Mouse (Mus musculus) 416B (cell line): ENCODE data around the gene Zp1.

Source experiments
- DNase-seq: peaks from one replicate; pipeline ENCODE4 v3.0.0; 2011; ENCODE audit warnings: low read depth

Zp1 gene

DNA sequence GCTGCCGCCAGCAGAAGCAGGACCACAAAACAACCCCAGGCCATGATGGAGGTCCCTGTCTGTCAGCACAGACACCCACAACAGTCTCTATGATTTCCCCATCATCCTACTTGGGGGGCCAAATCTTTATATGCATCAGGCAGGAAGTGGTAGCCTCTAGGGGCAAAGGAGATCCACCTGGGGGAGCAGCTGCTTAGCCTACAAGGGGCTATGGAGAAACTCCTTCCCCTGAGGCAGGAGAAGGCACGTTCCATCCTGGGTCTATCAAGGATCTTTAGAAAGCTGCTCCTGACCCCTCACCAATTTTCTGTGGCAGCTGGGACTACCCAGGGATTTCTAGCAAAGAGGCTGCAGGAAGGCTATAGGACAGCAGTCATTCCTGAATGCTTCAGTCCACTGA, at the start of gene Zp1:
Zp1 (minus strand) TSS at position 101 of the 400 bp plus-strand sequence.
- no peak for DNase-seq

DNA sequence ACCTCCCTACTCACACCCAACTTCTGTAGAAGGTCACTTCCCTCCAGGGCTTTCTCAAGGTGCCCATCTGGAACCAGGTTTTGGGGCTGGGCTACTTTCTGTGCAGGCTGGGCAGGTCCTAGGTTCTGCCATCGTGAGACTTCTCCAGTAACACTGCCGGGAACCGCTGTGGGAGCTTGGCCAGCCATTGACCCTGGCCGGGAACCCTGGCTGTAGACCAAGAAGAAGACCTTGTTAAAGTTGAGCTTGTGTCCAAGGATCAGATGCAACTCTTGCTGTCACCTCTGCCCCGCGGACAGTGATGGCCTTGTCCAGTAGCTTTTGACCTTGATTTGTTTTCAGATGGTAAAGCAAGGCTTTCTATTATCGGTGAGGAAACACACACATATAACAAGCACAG, 48.1 kb upstream of the Zp1 start:
- DNase-seq, result no peak

DNA sequence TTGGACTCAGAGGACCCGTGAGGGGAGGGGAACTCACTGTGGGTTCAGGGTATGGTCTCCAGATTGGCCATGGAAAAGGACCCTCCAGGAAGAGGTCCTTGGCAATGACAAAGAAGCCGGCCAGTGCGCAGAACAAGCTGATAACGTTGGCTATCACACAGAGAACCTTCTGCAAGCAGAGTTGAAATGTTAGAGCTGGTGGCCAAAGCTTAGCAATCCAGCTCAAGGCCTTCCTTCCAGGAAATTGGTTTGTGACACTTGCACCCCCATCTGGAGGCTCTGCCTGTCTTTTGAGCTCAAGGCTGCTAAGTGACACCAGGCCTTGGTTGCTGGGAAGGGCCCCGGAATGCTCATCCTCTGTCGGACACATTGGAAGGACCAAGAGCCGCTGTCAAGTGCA, 45.3 kb upstream of the Zp1 start:
- DNase-seq, result no peak

DNA sequence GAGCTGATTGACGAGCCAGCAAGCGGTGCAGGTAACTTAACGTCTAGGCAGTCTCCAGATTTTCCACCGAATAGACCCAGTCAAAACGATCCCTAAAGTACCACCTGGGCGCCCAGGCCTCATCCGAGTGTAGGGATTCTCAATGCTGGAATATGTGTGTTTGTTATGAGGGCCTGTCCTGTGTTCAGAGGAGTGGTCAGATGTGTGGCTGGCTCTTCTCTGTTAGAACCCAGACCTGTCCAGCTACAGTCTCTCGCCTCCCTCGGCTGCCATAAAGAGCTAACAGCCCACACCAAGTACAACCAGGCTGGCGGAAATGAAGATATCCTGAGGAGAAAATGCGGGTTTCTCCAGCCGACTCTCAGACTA, 39.5 kb upstream of the Zp1 start:
- no peak for DNase-seq

DNA sequence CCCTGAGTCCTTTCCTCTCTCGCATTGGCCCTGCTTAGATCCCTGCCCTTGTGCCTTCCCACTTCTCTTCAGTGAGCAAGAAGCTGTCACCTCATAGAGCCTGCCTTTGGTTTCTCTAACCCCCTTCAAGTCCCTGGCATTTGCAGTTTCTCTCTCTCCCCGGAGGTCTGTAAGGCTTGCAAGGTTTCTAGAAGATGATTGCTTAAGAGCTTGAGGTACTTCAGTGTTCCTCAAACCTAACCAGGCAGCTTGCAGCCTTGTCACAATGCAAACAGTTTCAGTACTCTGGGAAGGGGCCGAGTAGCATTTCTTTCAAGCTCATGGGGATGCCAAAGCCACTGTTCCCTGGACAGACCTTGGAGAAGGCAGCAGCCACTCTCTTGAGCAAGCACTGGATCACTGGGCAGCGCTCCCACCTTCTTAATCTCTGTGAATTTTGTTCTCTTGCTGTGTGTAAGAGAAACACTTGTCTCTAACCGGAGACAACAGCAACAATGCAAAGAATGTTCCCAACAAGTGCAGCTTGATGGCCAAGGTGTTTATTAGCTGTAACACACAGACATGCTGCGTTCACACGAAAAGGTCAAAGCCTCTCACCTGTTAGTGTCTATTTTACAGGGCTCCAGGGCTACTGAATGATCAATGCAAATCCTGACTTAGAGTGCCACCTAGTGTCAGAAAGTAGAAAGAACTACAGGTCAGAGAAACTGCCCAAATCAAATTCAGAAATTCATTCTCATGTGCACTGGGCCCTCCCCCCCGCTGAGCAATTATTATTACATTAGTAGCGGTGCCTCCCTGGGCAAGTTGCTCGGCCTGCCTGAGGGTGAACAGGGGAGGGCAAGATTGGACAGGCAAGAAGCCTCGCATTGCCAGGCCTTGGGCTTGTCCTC, 38.9 kb upstream of the Zp1 start:
- peak; percentile 77 for DNase-seq

DNA sequence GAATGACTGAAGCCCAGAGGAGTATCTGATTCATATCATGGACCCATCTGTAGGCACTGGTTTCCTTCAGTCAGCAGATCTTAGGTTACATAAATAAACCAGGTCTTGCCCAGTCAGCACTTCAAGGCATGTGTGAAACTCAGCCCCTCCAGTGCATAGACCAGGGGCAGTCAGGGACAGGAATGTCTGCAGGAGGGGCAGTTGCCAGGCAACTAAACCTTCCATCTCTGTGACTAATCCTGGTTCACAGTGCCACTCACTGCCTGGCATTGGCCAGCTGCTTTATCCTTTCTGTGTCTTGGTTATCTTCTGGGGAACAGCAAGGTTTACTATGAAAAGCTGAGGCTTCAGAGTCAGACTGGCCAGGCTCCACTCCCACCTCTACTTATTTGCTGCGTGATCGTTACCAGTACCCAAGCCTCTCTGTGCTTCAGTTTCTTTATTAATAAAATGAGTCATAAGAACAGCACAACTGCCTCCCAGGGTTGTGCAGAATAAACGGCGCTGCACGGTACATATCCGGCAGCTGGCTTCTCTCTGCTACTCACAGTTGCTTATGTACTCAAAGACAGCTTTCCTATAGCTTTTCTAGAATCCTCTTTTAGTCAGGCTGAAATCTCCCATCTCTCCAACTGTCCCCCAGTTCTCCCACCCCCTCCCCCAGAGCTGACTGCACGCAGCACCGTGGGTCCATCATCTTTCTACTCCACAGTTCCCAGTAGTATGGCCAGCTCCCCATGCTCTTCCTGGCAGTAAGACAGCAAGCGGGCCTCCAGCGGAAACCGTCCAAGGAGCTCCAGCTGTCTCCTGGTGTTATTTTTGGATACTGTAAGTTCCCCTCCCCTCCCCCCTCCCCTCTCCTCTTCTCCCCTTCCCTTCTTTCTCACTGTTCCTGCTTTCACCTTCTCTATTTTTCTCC, 31.8 kb upstream of the Zp1 start:
- no peak for DNase-seq

DNA sequence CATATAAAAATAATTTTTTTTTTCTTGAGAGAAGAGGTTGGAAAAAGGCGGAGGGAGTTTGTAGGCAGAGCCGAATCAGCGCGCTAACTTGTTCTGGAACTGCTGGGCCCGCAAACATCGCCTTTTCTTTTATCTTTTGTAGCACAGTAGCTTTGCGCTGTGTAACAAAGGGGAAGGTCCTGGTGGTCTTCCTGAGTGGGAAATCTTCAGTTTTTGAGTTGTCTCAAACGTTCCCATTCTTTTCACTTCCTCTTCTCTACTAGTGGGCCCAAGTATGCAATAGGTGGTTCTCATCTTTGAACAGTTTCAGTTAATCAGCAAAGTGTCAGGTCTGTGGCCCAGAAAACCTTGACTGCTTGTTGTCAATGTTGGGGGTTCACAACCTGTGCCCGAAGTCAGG, 29.1 kb upstream of the Zp1 start:
- DNase-seq, result no peak

DNA sequence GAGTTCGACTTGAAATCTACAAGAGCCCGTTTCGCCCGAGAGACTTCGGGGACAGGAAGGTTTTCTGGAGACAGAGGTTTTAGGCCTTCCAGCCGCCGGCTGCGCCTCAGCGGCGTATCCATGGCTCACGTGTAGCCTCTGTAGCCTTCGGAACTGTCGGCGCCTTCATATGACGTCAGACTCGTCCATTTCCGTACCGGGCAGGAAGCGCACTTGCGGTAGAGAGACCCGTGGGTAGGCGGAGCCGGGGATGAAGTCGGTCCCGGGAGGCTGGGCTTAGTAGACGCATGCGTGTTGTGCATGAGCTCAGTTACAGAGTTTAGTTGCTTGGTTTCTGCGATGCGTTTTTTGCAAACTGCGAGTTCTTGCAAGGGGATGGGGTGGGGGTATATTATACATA, 28.7 kb upstream of the Zp1 start, which contains the start of gene Ccdc86:
Ccdc86 (minus strand) TSS at position 155 of the 400 bp plus-strand sequence.
- DNase-seq, result peak; percentile 99

DNA sequence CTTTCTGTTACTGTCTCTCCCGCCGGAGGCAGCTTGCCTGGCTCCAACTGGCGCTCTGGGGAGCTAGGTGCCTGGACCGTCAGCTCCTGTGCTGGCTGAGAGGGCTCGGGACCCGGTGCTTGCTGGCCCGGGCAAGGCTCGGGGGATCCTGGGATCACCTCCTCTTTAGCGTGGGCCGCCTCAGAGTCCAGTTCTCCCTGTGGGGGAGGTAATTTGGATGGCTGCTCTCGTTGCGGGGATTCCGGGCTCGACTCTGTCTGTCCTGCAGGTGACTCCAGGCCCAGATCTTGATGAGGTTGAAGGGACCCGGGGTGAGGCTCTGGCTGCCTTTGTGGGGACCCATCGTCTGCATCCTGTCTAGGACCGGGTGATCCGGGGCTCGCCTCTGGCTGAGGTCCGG, 28.0 kb upstream of the Zp1 start:
- peak; percentile 8 for DNase-seq

DNA sequence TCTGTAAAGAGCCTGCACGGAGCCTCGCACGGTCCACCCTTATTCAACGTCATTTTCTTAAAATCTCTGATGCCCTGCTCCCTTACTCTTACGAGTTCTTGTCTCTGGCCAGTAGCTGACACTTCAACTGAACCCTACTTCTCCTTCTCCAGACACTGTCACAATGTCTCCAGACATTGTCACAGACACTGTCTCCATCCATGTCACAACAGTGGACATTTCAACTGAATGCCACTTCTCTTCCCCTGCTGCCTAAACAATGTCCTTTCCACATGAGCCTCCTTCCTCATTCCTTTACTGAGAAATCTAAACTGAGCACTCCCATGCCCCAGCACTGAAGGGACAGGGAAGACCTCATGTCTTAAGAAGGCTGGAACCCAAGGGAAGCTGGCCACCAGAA, 26.8 kb upstream of the Zp1 start:
- peak; percentile 24 for DNase-seq

DNA sequence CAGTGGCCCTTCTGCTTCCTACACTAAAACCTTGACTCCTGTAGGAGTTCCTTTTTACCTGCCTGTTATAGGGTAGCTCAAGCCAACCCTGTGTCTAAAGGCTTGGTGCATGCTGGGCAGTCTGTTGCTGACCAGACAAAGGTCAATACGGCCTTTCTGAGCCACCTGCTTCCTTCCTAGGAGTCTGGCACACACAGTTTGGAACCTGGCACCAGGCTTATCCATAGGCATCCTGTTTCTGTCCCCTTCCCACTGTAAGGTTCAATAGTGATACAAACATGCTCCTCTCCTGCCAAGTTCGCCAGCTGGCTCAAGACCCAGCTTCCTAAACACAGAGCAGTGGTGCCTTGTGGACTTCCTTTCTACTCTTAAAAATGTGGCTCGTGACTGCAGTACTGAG, 26.1 kb upstream of the Zp1 start:
- DNase-seq, result no peak

DNA sequence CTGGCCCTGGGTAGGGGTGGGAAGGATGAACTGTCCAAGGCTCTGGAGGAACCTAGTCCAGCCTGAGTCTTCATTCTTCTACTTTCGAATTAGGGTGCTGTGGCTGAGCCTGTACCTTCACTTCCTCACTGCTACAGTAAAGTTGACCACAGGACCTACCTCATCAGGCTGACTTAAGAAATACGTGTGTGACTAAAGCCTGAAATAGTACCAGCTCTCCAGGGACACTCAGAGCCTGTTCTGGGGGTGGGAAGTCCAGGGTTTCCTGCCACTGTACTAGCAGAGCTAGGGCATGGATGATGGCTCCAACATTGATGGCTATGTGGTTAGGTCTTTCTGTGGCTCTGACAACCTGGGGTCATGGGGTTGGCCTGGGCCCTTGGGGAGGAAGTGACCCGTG, 23.5 kb upstream of the Zp1 start:
- peak; percentile 19 for DNase-seq

DNA sequence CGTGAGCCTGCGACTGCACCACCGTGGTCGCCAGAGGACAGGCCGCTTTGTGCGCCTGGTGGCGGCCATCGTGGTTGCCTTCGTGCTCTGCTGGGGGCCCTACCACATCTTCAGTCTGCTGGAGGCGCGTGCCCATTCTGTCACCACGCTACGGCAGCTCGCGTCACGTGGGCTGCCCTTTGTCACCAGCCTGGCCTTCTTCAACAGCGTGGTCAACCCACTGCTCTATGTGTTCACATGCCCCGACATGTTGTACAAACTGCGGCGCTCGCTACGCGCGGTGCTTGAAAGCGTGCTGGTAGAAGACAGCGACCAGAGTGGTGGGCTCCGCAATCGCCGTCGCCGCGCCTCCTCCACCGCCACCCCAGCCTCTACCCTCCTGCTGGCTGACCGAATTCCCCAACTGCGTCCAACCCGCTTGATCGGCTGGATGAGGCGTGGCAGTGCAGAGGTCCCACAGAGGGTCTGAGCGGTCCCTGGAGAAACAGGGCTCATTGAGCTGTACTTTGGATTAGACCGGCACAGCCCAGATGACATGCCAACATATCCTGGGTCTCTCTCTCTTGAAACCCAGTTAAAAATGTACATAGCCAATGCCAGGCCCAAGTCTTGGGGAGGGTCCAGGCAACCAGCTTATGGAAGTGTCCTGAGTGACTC, 20.5 kb upstream of the Zp1 start:
- no peak for DNase-seq

DNA sequence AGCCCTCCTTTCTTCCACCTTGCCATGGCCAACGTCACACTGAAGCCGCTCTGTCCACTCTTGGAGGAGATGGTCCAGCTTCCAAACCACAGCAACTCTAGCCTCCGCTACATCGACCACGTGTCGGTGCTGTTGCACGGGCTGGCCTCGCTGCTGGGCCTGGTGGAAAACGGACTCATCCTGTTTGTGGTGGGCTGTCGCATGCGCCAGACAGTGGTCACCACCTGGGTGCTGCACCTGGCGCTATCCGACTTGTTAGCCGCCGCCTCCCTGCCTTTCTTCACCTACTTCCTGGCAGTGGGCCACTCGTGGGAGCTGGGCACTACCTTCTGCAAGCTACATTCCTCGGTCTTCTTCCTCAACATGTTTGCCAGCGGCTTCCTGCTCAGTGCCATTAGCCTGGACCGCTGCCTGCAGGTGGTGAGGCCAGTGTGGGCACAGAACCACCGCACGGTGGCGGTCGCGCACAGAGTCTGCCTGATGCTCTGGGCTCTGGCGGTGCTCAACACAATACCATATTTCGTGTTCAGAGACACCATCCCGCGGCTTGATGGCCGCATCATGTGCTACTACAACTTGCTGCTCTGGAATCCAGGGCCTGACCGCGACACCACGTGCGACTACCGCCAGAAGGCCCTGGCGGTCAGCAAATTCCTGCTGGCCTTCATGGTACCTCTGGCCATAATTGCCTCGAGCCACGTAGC, 19.8 kb upstream of the Zp1 start:
- no peak for DNase-seq

DNA sequence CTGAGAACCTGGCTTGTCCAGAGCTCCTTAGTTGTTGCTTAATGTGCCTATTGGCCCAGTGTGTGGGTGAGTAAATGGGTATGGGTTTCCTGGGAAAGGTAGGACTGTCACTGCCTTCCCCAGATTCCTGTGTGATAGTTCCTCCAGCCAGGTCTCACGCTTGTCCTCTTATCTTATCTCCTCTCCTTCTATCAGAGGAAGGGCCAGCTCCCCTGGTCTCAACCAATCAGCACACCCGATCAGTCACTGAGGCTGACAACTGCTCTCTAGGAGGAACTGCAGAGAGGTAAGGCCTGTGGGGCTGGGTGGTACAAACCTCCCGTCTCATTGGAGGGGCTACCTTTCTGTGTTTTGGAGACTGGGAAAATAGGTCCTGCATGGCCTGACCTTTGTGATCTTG, 18.3 kb upstream of the Zp1 start:
- no peak for DNase-seq

DNA sequence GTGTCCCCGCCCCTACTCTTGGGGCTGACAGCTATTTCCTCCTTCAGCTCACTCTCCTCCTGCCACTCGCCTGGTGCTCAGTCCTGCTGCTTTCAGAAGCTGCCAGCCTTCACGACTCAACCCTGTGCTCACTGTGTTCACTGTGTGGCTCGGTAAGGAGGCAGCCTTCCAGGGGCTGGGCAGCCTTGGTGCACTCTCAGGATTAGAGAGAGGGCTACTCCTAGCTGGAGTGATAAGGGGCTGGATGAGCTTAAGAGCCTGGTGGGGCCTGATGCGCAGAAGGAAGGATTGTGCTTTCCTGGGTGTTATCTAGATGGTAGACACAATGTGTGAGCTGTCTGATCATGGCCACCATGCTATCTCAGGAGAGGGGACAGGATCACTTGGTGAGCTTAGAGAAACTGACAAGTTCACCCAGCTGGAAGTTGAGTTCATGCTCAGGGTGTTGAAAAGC, 16.7 kb upstream of the Zp1 start, which contains the start of gene Ptgdr2:
Ptgdr2 (plus strand) TSS at position 51 of the 454 bp plus-strand sequence.
- DNase-seq, result no peak

DNA sequence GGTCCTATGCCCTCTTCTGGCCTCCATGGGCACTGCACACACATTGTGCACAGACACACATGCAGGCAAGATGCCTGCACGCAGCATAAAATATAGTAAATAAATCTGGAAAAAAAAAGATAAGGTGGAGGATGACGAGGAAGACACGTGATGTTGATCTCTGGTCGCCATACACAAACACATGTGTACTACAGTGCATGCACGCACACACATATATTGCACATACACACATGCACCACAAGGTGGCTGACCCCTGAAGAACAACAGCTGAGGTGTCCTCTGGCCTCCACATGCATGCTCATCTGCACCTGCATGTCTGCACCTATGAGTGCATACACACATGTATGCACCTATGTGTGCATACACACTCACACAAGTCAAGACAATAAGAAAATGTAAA, 15.6 kb upstream of the Zp1 start:
- peak; percentile 9 for DNase-seq

DNA sequence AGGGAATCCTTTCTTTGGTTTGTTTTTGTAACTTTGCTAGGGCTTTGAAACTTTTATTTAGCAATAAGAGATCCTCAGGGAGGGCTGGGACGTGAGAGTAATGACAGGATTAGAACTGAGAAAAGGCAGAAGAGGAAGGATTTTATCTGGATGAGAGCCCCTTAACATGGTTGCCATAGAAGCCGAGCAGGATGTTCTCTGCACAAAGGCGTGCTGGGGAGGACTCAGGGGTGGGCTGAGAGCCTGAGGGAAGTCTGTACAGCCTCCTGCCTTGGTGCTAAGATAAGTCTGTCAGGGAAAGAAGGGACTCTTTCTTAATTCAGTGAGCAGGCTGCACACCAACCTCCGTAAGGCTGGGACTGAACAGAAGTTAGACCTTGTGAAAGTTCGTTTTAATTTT, 14.6 kb upstream of the Zp1 start:
- no peak for DNase-seq

DNA sequence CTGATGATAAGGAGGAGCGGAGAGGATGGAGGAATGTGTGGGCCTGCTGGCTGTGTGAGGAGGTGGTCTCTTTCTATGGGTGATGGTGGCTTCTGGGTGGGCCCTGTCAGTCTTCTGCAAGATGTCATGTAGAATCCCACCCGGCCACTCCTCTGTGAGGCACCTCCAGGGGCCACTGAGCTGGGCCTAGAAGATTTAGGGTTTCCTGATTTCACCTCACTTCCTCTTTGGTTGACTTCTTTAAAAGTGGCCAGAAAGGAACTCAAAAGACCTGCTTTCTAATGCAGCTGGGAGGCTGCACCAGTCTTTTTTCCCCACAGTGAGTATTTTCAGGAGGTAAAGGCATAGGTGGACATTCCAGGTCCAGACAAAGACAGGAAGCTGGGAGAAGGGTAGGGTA, 10.2 kb upstream of the Zp1 start:
- DNase-seq, result no peak

DNA sequence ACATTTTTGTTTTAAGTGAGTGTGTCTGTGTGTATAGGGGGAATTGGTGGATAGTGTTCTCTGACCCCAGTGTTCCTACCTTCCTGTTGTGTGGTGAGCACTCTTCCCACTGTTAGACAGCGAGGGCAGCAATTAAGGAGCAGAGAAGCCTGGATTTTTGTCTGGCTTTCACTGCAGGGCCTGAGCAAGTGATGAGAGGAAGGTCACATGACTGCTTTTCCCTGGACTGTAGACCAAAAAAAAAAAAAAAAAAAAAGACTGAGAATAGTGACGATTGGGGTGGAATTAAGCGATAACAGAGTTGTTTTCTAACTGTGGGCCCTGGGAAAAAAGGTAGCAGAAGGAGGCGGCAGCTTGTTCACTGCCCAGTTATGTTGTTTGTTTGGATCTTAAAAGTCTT, 6.2 kb upstream of the Zp1 start:
- DNase-seq, result no peak

DNA sequence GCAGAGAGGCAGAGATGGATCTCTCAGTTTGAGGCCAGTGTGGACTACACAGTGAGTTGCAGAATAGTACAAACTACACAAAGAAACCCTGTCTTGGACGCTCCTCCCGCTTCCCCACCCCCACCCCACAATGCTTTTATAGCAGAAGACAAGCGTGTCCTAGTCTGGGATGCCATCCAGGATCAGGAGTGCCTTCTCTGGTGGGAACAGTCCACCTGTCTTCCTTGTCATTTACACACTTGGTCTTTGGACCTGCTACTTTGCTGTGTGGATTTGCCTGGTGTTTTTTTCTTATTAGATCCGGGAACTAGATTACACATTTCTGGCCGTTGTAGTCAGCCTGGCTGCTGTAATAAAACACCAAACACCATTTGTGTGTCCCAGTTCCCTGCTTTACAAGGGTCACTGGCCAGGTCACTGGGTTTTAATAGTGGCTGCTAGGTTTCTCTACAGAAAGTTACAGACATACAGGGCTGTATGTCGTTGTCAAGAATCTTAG, 5.7 kb upstream of the Zp1 start:
- DNase-seq, result no peak

DNA sequence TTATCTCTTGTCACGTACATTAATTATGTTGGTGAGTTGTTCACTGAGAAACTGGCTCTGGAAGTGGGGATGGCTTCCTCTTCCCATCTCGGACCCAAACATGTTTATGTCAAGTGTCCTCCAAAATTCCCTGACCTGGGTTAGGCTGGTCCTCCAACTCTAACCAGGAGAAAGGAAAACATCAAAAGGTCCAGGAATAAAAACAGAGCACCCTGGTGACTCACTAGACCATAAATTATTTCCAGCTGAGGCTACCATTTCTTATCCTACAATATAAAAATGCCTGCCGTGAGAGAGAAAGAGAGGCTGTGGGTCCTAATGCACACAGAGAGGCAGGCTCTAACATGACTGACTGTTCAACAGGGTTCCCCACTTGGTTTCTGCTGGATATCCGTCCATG, 3.8 kb upstream of the Zp1 start:
- no peak for DNase-seq
